Mouse (Mus musculus) spleen, postnatal 36 days (tissue): Measurements from ENCODE around the gene Shisa5.

Experiments
- DNase-seq, 2 experiments: peaks; one replicate each; pipeline ENCODE4 v3.0.0; 2022; ENCODE audit warnings: low spot score in 2 of 2, mixed read lengths in 1 of 2

The Shisa5 gene

GRCm38 (mm10) chr9:109022866-109023685 is 15.3 kb upstream of the Shisa5 start:
- DNase-seq: peak; percentile 44 to 64

DNA sequence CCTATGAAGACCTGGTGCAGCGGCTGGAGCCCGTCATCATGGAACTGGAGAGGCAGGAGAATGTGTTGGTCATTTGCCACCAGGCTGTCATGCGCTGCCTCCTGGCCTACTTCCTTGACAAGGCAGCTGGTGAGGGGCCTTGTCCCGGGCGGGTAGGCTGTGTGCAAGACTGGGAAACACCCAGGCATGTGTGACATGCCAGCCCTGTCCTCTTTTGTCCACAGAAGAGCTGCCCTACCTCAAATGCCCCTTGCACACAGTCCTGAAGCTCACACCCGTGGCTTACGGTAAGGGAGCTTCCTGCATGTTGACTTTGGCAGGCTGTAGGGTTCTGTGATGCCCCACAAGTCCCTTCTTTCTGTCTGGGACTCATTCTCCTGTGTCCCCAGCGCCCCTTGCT is 10.8 kb upstream of the Shisa5 start:
- no peak for DNase-seq

DNA sequence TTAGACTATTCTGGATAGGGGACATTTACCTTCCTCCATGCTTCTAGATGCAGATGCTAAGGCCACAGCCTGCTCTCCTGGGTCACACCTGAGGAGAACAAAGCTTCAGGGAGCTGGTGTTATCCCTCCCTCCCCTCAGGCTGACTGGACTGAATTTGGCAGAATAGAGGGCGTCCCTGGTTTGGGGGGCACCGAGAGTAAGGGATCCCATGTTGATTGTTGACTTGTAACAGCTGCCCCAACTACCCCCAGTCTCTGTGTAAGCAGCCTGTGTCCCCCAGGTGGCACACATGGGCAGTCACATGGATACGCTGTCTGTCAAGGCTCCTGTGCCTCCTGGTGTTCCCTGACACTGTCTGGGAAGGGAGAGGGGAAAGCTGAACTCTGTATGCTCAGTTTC is 9.9 kb upstream of the Shisa5 start:
- no peak for DNase-seq

DNA sequence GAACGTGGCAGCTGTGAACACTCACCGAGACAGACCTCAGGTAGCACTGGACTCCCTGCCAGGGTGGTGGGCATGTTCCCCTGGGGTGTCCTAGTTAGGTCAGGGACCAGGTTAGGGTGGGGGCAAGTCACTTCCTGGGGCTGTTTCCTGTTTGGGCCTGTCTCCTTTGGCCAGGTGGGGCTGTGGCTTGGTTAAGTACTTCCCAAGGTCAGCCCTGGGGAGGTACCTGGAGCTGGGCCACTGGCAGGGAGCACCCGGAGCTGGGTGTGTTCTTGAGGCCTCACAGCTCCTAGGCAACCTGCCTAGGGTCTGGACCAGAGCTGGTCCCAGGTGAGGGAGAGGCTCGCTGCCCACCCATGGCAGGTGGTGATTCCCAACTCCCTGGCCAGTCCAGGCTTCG is 9.4 kb upstream of the Shisa5 start:
- DNase-seq: no peak

DNA sequence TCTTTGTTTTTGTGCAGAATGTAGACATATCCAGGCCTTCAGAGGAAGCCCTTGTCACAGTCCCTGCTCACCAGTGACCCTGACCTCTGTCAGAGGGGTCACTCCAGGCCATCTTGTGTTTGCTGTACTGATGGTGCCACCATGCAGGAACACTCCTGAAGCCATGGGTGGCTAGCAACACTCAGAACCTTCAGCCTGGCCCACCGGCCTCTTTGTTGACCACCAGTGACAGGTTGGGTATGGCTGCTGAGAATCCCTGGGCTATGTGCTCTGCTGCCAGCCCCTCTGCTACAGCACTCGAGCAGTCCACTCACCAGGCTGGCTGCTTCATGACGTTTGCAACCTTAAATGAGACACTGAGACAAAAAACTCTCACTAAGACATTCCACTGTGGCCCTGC is 8.1 kb upstream of the Shisa5 start:
- DNase-seq: no peak

GRCm38 (mm10) chr9:109031001-109031400 is 7.4 kb upstream of the Shisa5 start:
- DNase-seq: no peak

- no peak for DNase-seq
These were observed 6.7 kb upstream of the Shisa5 start for GRCm38 (mm10) chr9:109031686-109032085.

DNA sequence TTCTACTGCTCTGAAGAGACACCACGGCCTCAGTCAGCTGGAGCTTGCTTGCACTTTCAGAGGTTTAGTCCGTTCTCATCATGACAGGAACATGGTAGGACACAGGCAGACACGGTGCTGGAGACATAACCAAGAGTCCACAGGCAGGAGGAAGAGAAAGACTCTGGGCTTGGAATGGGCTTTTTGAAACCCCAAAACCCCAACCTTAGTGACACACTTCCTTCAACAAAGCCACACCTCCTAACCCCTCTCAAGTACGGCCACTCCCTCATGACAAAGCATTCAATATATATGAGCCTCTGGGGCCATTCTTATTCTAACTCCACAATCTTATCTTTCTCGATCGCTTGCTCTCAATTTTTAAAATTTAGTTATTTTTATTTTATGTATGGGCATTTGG is 5.9 kb upstream of the Shisa5 start:
- DNase-seq: no peak

DNA sequence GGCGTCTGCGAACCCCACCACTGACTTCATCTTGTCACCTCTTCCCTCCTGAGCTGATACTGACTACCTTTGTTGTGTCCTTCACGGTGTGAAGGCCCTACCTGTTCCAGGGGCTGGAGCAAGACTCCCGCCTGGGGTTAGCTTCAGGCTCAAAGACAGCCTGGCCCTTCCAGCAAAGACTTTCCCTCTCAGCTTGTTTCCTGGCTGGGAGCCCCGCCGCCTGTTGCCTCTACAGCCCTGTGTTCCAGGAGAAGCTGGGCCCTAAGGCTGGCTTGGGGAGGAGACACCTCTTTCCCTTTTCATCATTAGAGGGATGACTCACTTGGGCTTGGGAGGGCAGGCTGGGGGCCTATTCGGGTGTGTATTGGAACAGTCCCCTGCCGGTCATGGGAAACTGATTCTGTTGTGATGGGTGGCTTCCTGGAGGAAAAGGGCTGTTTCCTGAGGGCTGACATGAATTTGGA is 568 bp downstream of the Shisa5 start:
- DNase-seq: peak in 1 of 2 experiments; percentile 31

DNA sequence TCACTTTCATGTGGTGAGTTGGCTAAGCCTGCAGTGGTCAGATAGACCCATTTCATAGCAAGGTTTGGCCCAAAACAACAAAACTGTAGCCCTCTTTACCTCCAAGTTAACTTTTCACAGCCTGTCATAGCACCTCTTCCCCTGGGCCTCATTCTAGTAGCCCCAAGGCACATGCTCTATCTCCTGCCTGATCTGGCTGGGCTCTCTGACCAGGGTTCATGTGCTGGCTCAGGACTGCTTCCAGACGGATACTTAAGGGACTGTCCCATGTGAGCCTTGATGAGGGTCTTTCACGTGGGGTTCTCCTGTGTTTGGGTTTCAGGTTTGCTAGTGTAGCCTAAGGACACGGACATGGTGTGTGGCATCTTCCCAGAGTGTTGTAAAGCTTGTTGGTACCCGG is 1.3 kb downstream of the Shisa5 start:
- DNase-seq: no peak

GRCm38 (mm10) chr9:109040216-109040615 is 1.9 kb downstream of the Shisa5 start:
- no peak for DNase-seq

- no peak for DNase-seq
These were observed 2.5 kb downstream of the Shisa5 start for GRCm38 (mm10) chr9:109040906-109041305.

DNA sequence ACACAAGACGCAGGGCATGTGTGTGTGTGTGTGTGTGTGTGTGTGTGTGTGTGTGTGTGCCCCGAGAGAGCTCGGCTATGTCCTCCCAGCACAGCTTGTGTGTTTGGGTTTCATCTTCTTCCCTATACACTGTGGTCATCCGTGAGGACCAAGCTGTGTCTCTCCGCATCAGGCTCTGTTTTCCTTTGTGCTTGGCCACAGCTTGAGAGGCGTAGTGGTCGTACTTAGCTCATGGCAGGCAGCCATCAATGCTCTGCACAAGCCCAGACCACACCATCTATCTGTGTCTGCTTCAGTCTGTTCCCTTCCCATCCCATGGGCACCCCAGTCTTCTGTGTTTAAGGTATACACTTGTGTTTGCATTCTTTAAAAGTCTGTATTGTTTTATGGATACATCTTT is 3.0 kb downstream of the Shisa5 start:
- DNase-seq: no peak

- peak; percentile 78 to 85 for DNase-seq
These were observed 7.9 kb downstream of the Shisa5 start for GRCm38 (mm10) chr9:109046306-109046705.

DNA sequence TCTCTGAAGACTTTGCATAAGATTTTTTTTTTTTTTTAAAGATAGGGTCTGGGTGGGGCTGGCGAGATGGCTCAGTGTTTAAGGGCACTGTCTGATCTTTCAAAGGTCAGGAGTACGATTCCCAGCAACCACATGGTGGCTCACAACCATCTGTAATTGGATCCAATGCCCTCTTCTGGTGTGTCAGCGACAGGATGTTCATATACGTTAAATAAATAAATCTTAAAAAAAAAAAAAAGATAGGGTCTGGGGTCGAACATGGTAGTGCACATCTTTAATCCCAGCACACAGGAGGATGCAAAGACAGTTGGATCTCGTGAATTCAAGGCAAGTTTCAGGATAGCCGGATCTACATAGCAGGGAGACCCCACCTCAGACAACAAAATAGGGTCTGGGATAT is 11.0 kb downstream of the Shisa5 start:
- no peak for DNase-seq

DNA sequence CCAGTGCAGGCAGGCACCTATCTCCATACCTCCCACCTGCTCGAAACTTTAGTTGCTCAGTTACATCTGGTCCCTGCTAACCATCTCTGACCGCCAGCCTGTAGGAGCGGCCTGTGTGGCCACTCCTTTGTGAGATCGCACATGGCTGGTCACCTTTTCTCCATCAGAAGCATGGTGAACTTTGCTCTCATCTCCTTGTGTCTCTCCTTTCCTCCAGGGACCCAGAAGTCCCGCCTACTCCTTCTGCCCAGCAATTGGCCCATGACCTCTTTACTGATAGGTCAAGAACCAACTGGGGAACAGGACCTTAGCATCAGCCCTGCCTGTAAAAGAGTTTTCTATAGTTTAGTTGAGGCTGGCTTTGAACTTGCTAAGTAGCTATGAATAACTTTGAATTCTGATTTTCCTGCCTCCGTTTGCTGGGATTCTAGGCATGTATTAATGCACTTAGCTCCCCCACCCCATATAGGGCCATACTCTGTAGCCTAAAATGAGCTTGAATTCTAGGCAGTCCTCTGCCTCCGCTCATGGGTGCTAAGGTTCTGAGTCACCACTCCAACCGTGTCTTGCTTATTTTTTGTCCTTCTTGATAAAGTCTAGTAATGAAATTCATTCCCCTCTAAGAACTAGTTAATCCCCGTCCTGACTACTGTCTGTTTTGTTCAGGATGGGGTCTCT is 11.8 kb downstream of the Shisa5 start:
- DNase-seq: peak; percentile 57 to 66

GRCm38 (mm10) chr9:109050674-109050997 is 12.3 kb downstream of the Shisa5 start:
- peak; percentile 22 to 30 for DNase-seq

GRCm38 (mm10) chr9:109051011-109051501 is 12.7 kb downstream of the Shisa5 start:
- peak; percentile 82 for DNase-seq

DNA sequence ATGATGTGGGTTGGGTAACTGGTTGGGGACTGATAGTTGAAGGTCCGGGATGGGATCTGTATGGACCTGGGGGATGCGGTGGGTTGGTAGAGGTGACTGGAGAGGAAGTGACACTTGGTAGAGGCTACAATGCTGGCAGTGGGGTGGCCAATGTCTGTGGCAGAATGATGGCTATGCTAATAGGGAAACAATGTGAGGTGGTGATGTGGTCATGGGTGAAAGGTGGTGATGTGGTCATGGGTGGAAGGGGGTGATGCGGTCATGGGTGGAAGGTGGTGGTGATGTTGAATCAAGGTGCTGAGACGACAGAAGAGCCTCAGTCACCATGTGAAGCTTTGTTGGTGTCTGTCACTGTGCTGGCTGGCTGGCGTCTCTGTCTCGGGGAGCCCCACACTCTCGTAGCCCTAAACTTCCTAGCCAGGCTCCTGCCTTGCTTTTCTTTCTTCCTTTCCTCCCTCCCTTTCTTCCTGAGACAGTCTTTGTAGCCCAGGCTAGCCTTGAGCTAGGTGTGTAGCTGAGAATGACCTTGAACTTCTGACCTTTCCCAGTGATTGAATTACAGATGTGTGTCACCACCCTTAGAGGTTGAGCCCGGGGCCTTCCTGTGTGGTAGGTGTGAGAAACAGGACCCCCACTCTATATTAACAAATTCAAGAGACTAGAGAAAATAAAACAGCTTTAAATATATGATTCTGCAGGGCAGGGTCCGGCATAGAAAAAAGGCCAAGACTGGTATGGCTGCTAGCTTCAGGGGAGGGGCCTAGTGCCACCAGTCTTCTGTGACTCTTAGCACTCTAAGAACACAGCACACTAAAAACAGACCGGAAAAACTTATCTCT is 13.5 kb downstream of the Shisa5 start:
- peak; percentile 80 to 84 for DNase-seq

GRCm38 (mm10) chr9:109052490-109053260 is 14.3 kb downstream of the Shisa5 start:
- DNase-seq: peak; percentile 72 to 73

DNA sequence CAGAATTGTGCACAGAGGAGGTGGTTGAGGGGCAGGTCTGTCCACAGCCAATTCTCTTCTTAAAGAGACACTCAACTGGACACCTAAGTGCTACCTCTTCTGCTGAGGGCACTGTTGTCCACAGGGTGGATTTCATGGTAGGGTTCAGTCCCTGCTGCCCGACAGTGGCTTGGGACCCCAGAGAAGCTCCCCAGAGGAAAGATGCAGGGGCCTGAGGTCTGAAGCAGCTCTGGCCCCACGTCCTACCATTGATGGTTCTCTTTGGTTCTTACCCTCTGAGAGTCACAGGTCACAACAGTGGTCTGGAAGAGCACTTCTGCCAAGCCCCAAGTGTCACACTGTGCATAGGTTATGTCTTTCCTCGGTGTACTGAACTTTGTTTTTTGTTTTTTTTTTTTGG is 15.0 kb downstream of the Shisa5 start:
- DNase-seq: no peak
